23 mouse cellular contexts compared by ENCODE assay signal in the genomic region with DNA sequence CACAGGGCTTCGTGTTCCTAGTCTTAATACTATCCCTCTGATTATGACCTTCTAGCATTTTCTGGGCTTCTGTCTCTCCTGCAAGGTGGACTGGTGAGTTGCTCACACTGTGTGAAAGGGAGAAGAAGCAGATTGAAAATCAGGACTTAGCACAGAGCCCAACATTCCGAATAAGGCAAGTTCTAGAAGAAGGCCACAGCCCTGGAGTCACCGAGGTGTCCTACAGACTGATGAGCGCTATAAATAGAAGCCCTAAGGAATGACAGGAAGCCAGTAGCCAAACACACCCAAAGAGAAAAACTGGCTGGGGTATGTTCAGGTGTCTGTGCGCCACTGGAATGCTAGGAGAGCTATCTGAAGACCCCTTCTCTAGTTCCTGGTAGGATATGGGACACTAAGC.
DNase-seq lines count a peak whose midpoint lies in the region; ATAC-seq and TF ChIP-seq lines count a peak whose summit lies in the region.
"Had no signal": no experiment of that assay in that cellular context is flagged by ENCODE, and none has a peak within 500 bp of the region (broad histone marks: within the 10 kb centered on the region; RNA-seq: fewer than 3 reads in every experiment).

No protein-coding gene starts in this region.

- H3K9me3 ChIP-seq in heart, embryonic 11.5 days (replicated peaks; ENCODE audit: control insufficient read depth, low read length) = no peaks in the 10 kb centered on the region
- H3K9me3 ChIP-seq in heart, embryonic 15.5 days (replicated peaks) = no peaks in the 10 kb centered on the region
- H3K9me3 ChIP-seq: embryonic facial prominence, embryonic 12.5 days; forebrain, embryonic 12.5 days; intestine, embryonic 15.5 days; kidney, embryonic 15.5 days had no signal

- no peak for TF ChIP-seq CTCF in kidney, adult 2 months (conservative IDR thresholded peaks at IDR 0.05; ENCODE audit: insufficient read depth, insufficient read length, low read depth, low read length)

- TF ChIP-seq POLR2A in kidney, adult 2 months (IDR thresholded peaks at IDR 0.05; ENCODE audit: low read depth, low read length) = no peak

- H3K27ac ChIP-seq in heart, embryonic 11.5 days (ENCODE audit: low read depth, low read length) = peak overlapping the region; percentile 82
- peak overlapping the region; percentile 69 for H3K27ac ChIP-seq in heart, embryonic 15.5 days
- no peak overlapping the region for H3K27ac ChIP-seq in kidney, adult 2 months (ENCODE audit: insufficient read depth, low read depth, low read length)
- H3K27ac ChIP-seq: embryonic facial prominence, embryonic 12.5 days; forebrain, embryonic 12.5 days; hindbrain, embryonic 14.5 days; intestine, embryonic 15.5 days; kidney, embryonic 15.5 days had no signal

- no peak overlapping the region for H3K9ac ChIP-seq in heart, embryonic 11.5 days (ENCODE audit: low read depth, low read length)
- H3K9ac ChIP-seq in heart, embryonic 15.5 days = no peak overlapping the region
- H3K9ac ChIP-seq: embryonic facial prominence, embryonic 12.5 days; forebrain, embryonic 12.5 days; hindbrain, embryonic 14.5 days; intestine, embryonic 15.5 days; kidney, embryonic 15.5 days had no signal

- H3K4me3 ChIP-seq in heart, embryonic 11.5 days (ENCODE audit: low read depth, low read length) = no peak overlapping the region
- H3K4me3 ChIP-seq in heart, embryonic 15.5 days = no peak overlapping the region
- H3K4me3 ChIP-seq in kidney, adult 2 months (ENCODE audit: insufficient read depth, low read depth, low read length) = no peak overlapping the region
- H3K4me3 ChIP-seq: embryonic facial prominence, embryonic 12.5 days; forebrain, embryonic 12.5 days; intestine, embryonic 15.5 days; kidney, embryonic 15.5 days had no signal

- no peaks in the 10 kb centered on the region for H3K27me3 ChIP-seq in heart, embryonic 11.5 days (ENCODE audit: control insufficient read depth, insufficient read depth, low read length)
- H3K27me3 ChIP-seq in heart, embryonic 15.5 days = no peaks in the 10 kb centered on the region
- no peaks in the 10 kb centered on the region for H3K27me3 ChIP-seq in kidney, adult 2 months (replicated peaks; ENCODE audit: control insufficient read depth, insufficient read depth, low read length)
- H3K27me3 ChIP-seq: embryonic facial prominence, embryonic 12.5 days; forebrain, embryonic 12.5 days; intestine, embryonic 15.5 days; kidney, embryonic 15.5 days had no signal

- ATAC-seq in heart, embryonic 11.5 days (replicated peaks; ENCODE audit: insufficient number of reproducible peaks, low FRiP score, low TSS enrichment) = peak; percentile 31; the same call in 1 of the 2 replicates
- peak; percentile 50; the same call in 1 of the 2 replicates for ATAC-seq in heart, embryonic 15.5 days (replicated peaks; ENCODE audit: insufficient number of reproducible peaks, insufficient read depth, low FRiP score, low read depth)
- ATAC-seq: CD4-positive, CD25-positive, alpha-beta regulatory T cell, adult 4 months; forebrain, embryonic 16.5 days; intestine, embryonic 15.5 days had no signal

- H3K4me1 ChIP-seq in heart, embryonic 11.5 days (ENCODE audit: control insufficient read depth, insufficient read depth, low read length) = peaks cover 12% of the 10 kb centered on the region
- H3K4me1 ChIP-seq in heart, embryonic 15.5 days (replicated peaks) = peaks cover 6% of the 10 kb centered on the region; the same call in 1 of the 2 replicates
- peaks cover 9% of the 10 kb centered on the region; the same call in 1 of the 2 replicates for H3K4me1 ChIP-seq in kidney, adult 2 months (ENCODE audit: control insufficient read depth, insufficient read depth, low read length)
- H3K4me1 ChIP-seq: embryonic facial prominence, embryonic 12.5 days; forebrain, embryonic 12.5 days had no signal

- DNase-seq in heart, adult 18-20 months = peak; percentile 38 to 50
- DNase-seq in heart, adult 11 months = no peak
- peak; percentile 27 for DNase-seq in heart, postnatal 4 days
- DNase-seq in embryo, embryonic 9.5 days (ENCODE audit: extremely low spot score) = no peak
- no peak for DNase-seq in cerebellum, adult 18-20 months
- DNase-seq in kidney, adult 2 months = no peak
- DNase-seq: adrenal gland, postnatal 14 days; B cell, adult 2 months; cerebellum, adult 8-10 months; cerebellum, postnatal 14 days; embryo, embryonic 11 days; gastrocnemius, postnatal 10 days; kidney, adult 18-20 months had no signal

- no peaks in the 10 kb centered on the region for H3K36me3 ChIP-seq in heart, embryonic 11.5 days (ENCODE audit: control insufficient read depth, insufficient read depth, low read length)
- H3K36me3 ChIP-seq in heart, embryonic 15.5 days = no peaks in the 10 kb centered on the region
- H3K36me3 ChIP-seq in kidney, adult 2 months (ENCODE audit: control insufficient read depth, insufficient read depth, low read length) = no peaks in the 10 kb centered on the region; the same call in 1 of the 2 replicates
- H3K36me3 ChIP-seq: embryonic facial prominence, embryonic 12.5 days; G1E; intestine, embryonic 15.5 days had no signal

- 52% methylated on average over 5 of the region's 5 CpGs for WGBS in heart, embryonic 11.5 days (ENCODE audit: insufficient replicate concordance)
- 49% methylated on average over 5 of the region's 5 CpGs for WGBS in heart, embryonic 15.5 days
- 75% methylated on average over 5 of the region's 5 CpGs for WGBS in kidney, adult 2 months

- 0 out of 2 replicates have a peak overlapping the region, but pooled peaks have one; percentile 16 for H3K4me2 ChIP-seq in heart, embryonic 11.5 days
- no peak overlapping the region for H3K4me2 ChIP-seq in heart, embryonic 15.5 days
- H3K4me2 ChIP-seq: embryonic facial prominence, embryonic 12.5 days; forebrain, embryonic 12.5 days; hindbrain, embryonic 14.5 days; intestine, embryonic 15.5 days; kidney, embryonic 15.5 days had no signal

Comparison
In these comparisons a context has a peak if more than half of its experiments do, and no peak if none do; other contexts are left out.
1. DNase-seq: peak in heart, adult 18-20 months (2 of 2) and heart, postnatal 4 days (single experiment); none in heart, adult 11 months (single experiment), embryo, embryonic 9.5 days (single experiment), cerebellum, adult 18-20 months (0 of 2) and kidney, adult 2 months (single experiment).